Mouse (Mus musculus) heart, embryonic 16.5 days (tissue): ENCODE data around the gene Tns3. TPM values are rescaled to one million over a fixed set of nuclear protein-coding genes. Genes with fewer than 3 reads are reported as not detected.
"Not testable (repeated sequence)": the region's sequence is repeated elsewhere in the genome, so short reads cannot be mapped to it uniquely, and the experiment has no call there.

ENCODE experiments used
- ATAC-seq: fragments of 200-750 bp; cut with Nextera tagmentation; replicated peaks from 2 replicates; pipeline ENCODE4 v1.8.0; 2017; ENCODE audit warnings: moderate number of reproducible peaks; ENCODE audit not compliant: insufficient read depth, low FRiP score; ENCODE audit errors: extremely low read depth
- H3K27ac ChIP-seq: fragments of 300-500 bp; sonication (generic); 2 replicates; pipeline ENCODE4 v1.5.1; 2014; ENCODE audit warnings: mild to moderate bottlenecking, low read length, control low read depth, moderate library complexity
- H3K27me3 ChIP-seq: fragments of 300-500 bp; sonication (generic); 2 replicates; pipeline ENCODE4 v1.6.1; 2014; ENCODE audit warnings: low read length, mixed read lengths; ENCODE audit not compliant: control insufficient read depth, insufficient read depth
- H3K36me3 ChIP-seq: fragments of 300-500 bp; sonication (generic); 2 replicates; pipeline ENCODE4 v1.6.1; 2014; ENCODE audit not compliant: control insufficient read depth, insufficient read depth
- H3K4me1 ChIP-seq: fragments of 300-500 bp; sonication (generic); 2 replicates; pipeline ENCODE4 v1.6.1; 2014; ENCODE audit warnings: low read length, mixed read lengths; ENCODE audit not compliant: control insufficient read depth, insufficient read depth
- H3K4me2 ChIP-seq: fragments of 300-500 bp; sonication (generic); 2 replicates; pipeline ENCODE4 v1.6.1; 2014; ENCODE audit warnings: low read depth, mild to moderate bottlenecking, control low read depth, low read length
- H3K4me3 ChIP-seq: fragments of 300-500 bp; sonication (generic); 2 replicates; pipeline ENCODE4 v1.5.1; 2014; ENCODE audit warnings: mild to moderate bottlenecking, control low read depth, low read length
- H3K9ac ChIP-seq: fragments of 300-500 bp; sonication (generic); 2 replicates; pipeline ENCODE4 v1.6.1; 2014; ENCODE audit warnings: low read length, control low read depth
- H3K9me3 ChIP-seq: fragments of 300-500 bp; sonication (generic); replicated peaks from 2 replicates; pipeline ENCODE4 v1.6.1; 2016; ENCODE audit warnings: low read length; ENCODE audit not compliant: control insufficient read depth
- WGBS: fragments of 180-500 bp; shearing (Covaris S2); extraction: QIAGEN DNeasy Blood & Tissue Kit; methylation state at CpG from one replicate; pipeline ENCODE4 v1.1.7; 2014; 5-methylcytosine and 5-hydroxymethylcytosine counted together
- polyA plus RNA-seq: library from polyadenylated mRNA; unstranded; fragments of >200 nt; fragmentation: Nextera tagmentation; extraction: Ambion mirVana; gene quantifications from 2 replicates; pipeline ENCODE4 v1.2.1, GENCODE M21; 2015

Gene Tns3
- polyA plus RNA-seq, 1 experiment from 2014 or later, result 20.2 TPM

DNA sequence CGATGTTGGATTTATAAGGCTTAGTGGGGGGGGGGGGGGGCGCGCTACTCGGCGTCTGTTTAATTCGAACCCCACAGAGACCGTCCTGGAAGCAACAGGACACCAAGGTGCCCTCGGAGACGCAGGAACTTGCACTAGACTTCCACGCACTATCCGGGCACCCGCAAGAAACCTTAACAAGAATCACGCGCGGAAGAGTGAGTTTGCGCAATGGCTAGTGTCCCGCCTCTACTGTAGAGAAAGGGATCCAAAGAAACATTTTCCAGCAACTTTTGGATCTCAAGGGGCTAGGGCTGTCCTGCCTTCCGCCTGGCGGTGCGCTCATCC lies 40.5 kb downstream of the Tns3 start:
- WGBS, result 6% methylated on average over 20 of the region's 20 CpGs
- no peaks in the 10 kb centered on the region for H3K9me3 ChIP-seq
- ATAC-seq, result no peak
- no peaks in the 10 kb centered on the region for H3K36me3 ChIP-seq
- peak overlapping the region; percentile 90 for H3K9ac ChIP-seq
- peak overlapping the region; percentile 84 for H3K4me3 ChIP-seq
- peak overlapping the region; percentile 100 for H3K4me2 ChIP-seq
- no peaks in the 10 kb centered on the region for H3K27me3 ChIP-seq
- peak overlapping the region; percentile 56; the same call in 1 of the 2 replicates for H3K27ac ChIP-seq
- H3K4me1 ChIP-seq, result peaks cover 16% of the 10 kb centered on the region

DNA sequence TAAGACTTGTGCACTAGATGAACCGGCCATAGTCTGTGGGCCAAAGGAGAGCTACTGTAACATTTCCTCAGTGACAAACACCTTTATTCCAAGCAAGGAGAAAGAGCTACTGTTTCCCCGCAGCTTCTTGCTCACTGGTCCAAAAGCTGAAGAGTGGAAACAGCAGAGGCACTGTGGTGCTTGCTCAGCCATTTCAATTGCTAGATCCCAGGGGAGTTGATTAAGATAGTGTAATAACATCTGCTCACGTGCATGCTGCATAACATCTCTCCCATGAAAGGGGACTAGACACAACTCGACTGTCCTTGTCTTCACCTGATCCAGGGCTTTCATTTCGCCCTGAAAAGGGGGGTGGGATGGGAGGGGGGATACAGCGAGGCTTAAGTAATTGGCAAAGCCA lies 41.7 kb downstream of the Tns3 start:
- H3K9ac ChIP-seq, result no peak overlapping the region
- WGBS, result 53% methylated on average over 6 of the region's 6 CpGs

DNA sequence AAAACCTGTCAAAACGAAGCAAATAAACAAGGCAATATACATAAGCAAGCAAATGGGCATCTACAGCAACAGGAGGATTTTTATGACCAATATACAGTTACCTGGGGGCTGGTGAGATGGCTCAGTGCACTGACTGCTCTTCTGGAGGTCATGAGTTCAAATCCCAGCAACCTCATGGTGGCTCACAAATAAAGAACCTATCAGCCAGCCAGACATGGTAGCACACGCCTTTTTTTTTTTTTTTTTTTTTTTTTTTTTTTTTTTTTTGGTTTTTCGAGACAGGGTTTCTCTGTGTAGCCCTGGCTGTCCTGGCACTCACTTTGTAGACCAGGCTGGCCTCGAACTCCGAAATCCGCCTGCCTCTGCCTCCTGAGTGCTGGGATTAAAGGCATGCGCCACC lies 45.2 kb downstream of the Tns3 start:
- H3K4me2 ChIP-seq, H3K9me3 ChIP-seq, ATAC-seq, H3K4me3 ChIP-seq, H3K27ac ChIP-seq, H3K36me3 ChIP-seq, H3K9ac ChIP-seq, H3K27me3 ChIP-seq: not testable (repeated sequence)
- 79% methylated on average over 6 of the region's 7 CpGs for WGBS
- H3K4me1 ChIP-seq, result peaks cover 16% of the 10 kb centered on the region

More for the DNA sequence above, 41.7 kb downstream of the Tns3 start:
- Histone ChIP-seq H3K9me3 (no peaks in the 10 kb centered on the region), H3K27me3 (no peaks in the 10 kb centered on the region), H3K27ac (no peak overlapping the region), H3K4me3 (no peak overlapping the region), H3K36me3 (no peaks in the 10 kb centered on the region), H3K4me1 (peaks cover 18% of the 10 kb centered on the region), H3K4me2 (no peak overlapping the region)
- no peak for ATAC-seq

DNA sequence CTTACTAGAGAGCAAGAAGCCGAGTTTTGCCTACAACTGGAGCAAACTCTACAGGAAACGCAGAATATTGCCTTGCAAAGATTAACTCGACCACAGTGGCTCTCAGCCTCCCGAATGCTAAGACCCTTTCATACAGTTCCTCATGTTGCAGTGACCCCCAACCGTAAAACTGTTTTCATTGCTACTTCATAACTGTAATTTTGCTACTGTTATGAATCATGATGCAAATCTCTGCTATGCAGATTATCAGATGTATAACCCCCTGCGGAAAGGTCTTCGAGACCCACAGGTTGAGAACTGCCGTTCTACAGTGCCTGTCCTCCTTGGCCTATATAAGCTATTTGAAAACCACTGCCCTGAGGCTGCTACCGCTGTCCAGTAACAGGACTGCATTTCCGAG lies 46.0 kb downstream of the Tns3 start:
- peaks cover 12% of the 10 kb centered on the region for H3K4me1 ChIP-seq
- H3K9me3 ChIP-seq, result no peaks in the 10 kb centered on the region
- ATAC-seq, result no peak
- no peak overlapping the region for H3K27ac ChIP-seq
- no peak overlapping the region for H3K4me3 ChIP-seq
- no peaks in the 10 kb centered on the region for H3K36me3 ChIP-seq
- no peak overlapping the region for H3K9ac ChIP-seq
- no peaks in the 10 kb centered on the region for H3K27me3 ChIP-seq
- H3K4me2 ChIP-seq, result no peak overlapping the region
- WGBS, result 67% methylated on average over 10 of the region's 10 CpGs

DNA sequence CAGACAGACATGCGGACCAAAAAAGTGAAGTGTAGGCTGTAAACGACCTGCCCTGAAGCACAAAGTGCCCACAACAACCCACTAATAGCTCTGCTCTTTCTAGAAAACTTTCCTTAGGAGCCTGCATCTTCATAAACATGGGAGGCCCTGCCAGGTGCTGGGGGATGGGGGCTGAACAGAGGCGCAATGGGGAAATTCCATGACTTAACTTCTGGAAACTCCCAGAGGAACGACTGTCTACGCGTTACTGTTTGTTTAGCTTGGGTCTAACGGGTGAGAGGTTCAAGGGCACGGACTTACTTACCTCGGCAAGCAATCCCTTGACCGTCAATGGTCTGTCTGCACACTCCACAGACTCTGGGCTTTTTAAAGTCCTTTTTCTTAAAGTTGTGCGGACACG lies 48.9 kb downstream of the Tns3 start:
- Histone ChIP-seq H3K27ac (no peak overlapping the region), H3K9ac (no peak overlapping the region), H3K4me2 (no peak overlapping the region), H3K27me3 (no peaks in the 10 kb centered on the region), H3K4me1 (peaks cover 15% of the 10 kb centered on the region), H3K4me3 (no peak overlapping the region), H3K9me3 (no peaks in the 10 kb centered on the region), H3K36me3 (no peaks in the 10 kb centered on the region)
- WGBS, result 57% methylated on average over 12 of the region's 12 CpGs
- ATAC-seq, result no peak

DNA sequence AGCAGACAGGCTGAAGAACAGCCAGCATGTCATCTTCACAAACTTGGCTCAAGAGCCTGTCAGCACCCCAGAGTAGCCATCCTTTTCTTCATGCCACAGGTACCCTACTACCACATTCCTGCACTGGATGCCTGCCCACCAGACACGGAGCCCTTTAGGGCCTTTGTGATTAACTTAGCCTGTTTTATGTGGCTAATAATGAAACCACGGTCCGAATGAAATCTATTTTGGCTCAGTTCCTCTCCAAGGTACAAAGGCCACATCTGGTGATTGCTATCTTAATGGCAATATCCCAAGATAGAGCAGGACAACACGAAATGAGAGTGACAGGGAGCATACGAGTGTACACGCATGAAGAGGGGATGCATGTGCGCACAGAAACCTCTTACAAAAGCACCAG lies 53.9 kb downstream of the Tns3 start:
- 46% methylated on average over 7 of the region's 7 CpGs for WGBS
- H3K27me3 ChIP-seq, result no peaks in the 10 kb centered on the region
- no peak for ATAC-seq
- H3K27ac ChIP-seq, result no peak overlapping the region
- H3K9me3 ChIP-seq, result no peaks in the 10 kb centered on the region
- H3K36me3 ChIP-seq, result no peaks in the 10 kb centered on the region
- H3K4me2 ChIP-seq, result no peak overlapping the region
- no peak overlapping the region for H3K9ac ChIP-seq
- peaks cover 8% of the 10 kb centered on the region for H3K4me1 ChIP-seq
- H3K4me3 ChIP-seq, result no peak overlapping the region

DNA sequence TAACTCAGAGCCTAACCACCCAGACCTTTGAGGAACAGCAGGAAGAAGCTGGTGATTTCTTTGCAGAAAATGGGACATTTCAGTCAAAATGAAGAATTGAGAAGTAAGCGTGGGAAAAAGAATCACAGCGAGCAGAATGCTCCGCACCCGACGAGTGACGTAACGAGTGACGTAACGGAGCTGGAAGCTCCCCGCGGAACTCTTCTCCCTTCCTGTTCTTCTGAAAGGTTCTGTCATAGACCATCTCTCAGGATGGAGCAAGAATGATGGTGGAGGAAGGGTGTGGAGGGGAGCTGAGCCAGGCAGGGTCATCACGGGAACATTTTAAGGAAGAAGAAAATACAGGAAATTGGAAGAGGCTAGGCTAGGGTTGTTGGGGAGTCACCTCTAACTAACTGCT lies 54.5 kb downstream of the Tns3 start:
- H3K27me3 ChIP-seq, result no peaks in the 10 kb centered on the region
- 64% methylated on average over 12 of the region's 12 CpGs for WGBS

DNA sequence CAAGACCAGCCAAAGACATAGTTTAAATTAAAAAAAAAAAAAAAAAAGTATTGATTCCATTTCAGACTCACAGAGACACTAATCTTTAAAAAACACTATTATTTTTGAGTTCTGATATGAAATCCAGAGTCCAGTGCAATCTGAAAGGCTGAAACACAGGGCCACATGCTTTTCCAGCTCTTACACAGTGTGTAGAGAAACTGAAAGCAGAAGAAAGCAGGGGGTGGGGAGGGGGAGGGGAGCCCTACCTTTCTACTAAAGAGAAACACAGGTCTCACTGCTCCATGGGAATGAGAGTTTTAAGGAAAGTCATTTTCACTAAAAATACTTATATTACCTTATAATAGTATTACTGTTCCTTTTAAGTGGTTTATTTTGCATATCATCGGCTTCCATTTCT lies 57.2 kb downstream of the Tns3 start:
- no peak for ATAC-seq
- H3K4me1 ChIP-seq, result peaks cover 7% of the 10 kb centered on the region
- H3K9ac ChIP-seq, result no peak overlapping the region
- no peaks in the 10 kb centered on the region for H3K27me3 ChIP-seq
- H3K27ac ChIP-seq, result no peak overlapping the region
- 84% methylated on average over 1 of the region's 1 CpGs for WGBS
- H3K4me3 ChIP-seq, result no peak overlapping the region
- no peak overlapping the region for H3K4me2 ChIP-seq
- H3K36me3 ChIP-seq, result no peaks in the 10 kb centered on the region; the same call in 1 of the 2 replicates
- no peaks in the 10 kb centered on the region for H3K9me3 ChIP-seq

More for the DNA sequence above, 54.5 kb downstream of the Tns3 start:
- no peak overlapping the region for H3K4me3 ChIP-seq
- H3K4me1 ChIP-seq, result peaks cover 7% of the 10 kb centered on the region
- ATAC-seq, result no peak
- no peaks in the 10 kb centered on the region for H3K9me3 ChIP-seq
- H3K9ac ChIP-seq, result no peak overlapping the region
- H3K36me3 ChIP-seq, result no peaks in the 10 kb centered on the region; the same call in 1 of the 2 replicates
- H3K4me2 ChIP-seq, result no peak overlapping the region; the same call in 1 of the 2 replicates
- H3K27ac ChIP-seq, result no peak overlapping the region

DNA sequence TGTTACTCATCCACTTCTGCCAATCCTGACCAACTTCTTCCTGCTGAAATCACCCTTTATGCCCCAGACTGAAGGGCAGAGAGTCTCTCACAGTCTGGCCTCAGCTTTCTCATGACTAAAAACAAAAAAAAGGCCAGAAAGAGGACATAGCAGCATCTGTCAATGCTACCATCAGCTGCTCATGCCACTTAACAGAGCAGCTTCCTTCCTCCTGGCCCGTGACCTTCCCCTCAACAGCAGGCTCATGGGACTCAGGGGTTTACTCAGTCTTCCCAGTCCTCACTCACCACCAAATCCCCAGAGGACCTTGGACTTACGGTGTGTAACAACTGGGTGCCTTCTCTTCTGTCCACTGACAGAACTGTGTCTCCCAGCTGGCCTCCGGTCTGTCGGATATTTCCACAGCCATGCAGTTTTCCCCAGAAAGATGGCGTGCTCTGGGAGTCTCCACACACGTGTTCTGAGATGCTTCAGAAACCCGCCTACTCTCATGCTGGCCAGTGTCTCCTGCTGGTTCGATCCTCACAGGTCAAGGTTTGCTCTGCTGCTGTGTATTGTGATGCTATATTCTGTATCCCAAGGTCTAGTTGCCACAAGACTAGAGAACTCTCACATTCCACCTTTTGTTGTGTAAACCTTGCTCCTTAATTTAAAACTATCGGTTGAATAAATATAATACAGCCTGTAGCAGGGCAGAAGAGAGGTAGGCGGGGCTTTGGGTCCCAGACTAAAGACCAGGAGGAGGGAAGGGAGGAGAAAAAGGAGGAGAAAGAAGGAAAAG lies 59.4 kb downstream of the Tns3 start:
- Histone ChIP-seq H3K9ac (no peak overlapping the region), H3K27me3 (no peaks in the 10 kb centered on the region), H3K4me1 (peaks cover 6% of the 10 kb centered on the region), H3K27ac (no peak overlapping the region), H3K4me2 (no peak overlapping the region), H3K9me3 (no peaks in the 10 kb centered on the region), H3K36me3 (no peaks in the 10 kb centered on the region; the same call in 1 of the 2 replicates), H3K4me3 (no peak overlapping the region)
- 87% methylated on average over 10 of the region's 10 CpGs for WGBS
- ATAC-seq, result no peak
